Mouse (Mus musculus) T-helper 2 cell (primary cell): ENCODE data around the gene Hopx.

Experiments used
- in situ Hi-C: fragments of 300-600 bp; cut with MboI, MseI; formaldehyde crosslinking; loops from one replicate; pipeline ENCODE4 v1.15.1; 2025; ENCODE audit warnings: high pct_unique_total_duplicates

Hopx gene

GRCm38 (mm10) chr5:77114817-77115731 lies at the start of gene Hopx:
Gene Hopx, minus strand, starts transcription at chr5:77115121.
- in situ Hi-C loops = no loop called here

- in situ Hi-C loops = no loop called here
Measured at GRCm38 (mm10) chr5:77163597-77163996, 48.7 kb upstream of the Hopx start.

- in situ Hi-C loops = no loop called here
Measured at GRCm38 (mm10) chr5:77162566-77162965, 47.6 kb upstream of the Hopx start.

GRCm38 (mm10) chr5:77157777-77158540 lies 43.0 kb upstream of the Hopx start:
- in situ Hi-C loops = no loop called here

- in situ Hi-C loops = no loop called here
Measured at GRCm38 (mm10) chr5:77156938-77157337, 42.0 kb upstream of the Hopx start.

GRCm38 (mm10) chr5:77155526-77155925 lies 40.6 kb upstream of the Hopx start:
- in situ Hi-C loops = no loop called here

GRCm38 (mm10) chr5:77154812-77155211 lies 39.9 kb upstream of the Hopx start:
- in situ Hi-C loops = no loop called here

GRCm38 (mm10) chr5:77151738-77152137 lies 36.8 kb upstream of the Hopx start:
- in situ Hi-C loops = no loop called here

- in situ Hi-C loops = no loop called here
Measured at GRCm38 (mm10) chr5:77151075-77151474, 36.2 kb upstream of the Hopx start.

GRCm38 (mm10) chr5:77148021-77148621 lies 33.2 kb upstream of the Hopx start:
- in situ Hi-C loops = no loop called here

GRCm38 (mm10) chr5:77146459-77147170 lies 31.7 kb upstream of the Hopx start:
- in situ Hi-C loops = no loop called here

- in situ Hi-C loops = no loop called here
Measured at GRCm38 (mm10) chr5:77144647-77145046, 29.7 kb upstream of the Hopx start.

- in situ Hi-C loops = no loop called here
Measured at GRCm38 (mm10) chr5:77143076-77143475, 28.2 kb upstream of the Hopx start.

GRCm38 (mm10) chr5:77141336-77141735 lies 26.4 kb upstream of the Hopx start:
- in situ Hi-C loops = no loop called here

- in situ Hi-C loops = no loop called here
Measured at GRCm38 (mm10) chr5:77140861-77141260, 25.9 kb upstream of the Hopx start.

GRCm38 (mm10) chr5:77140108-77140507 lies 25.2 kb upstream of the Hopx start:
- in situ Hi-C loops = no loop called here

- in situ Hi-C loops = no loop called here
Measured at GRCm38 (mm10) chr5:77137701-77138265, 22.9 kb upstream of the Hopx start.

- in situ Hi-C loops = no loop called here
Measured at GRCm38 (mm10) chr5:77136684-77137224, 21.8 kb upstream of the Hopx start.

- in situ Hi-C loops = no loop called here
Measured at GRCm38 (mm10) chr5:77134961-77135360, 20.0 kb upstream of the Hopx start.

- in situ Hi-C loops = no loop called here
Measured at GRCm38 (mm10) chr5:77134465-77134864, 19.5 kb upstream of the Hopx start.

GRCm38 (mm10) chr5:77133960-77134359 lies 19.0 kb upstream of the Hopx start:
- in situ Hi-C loops = no loop called here
